In the genomic region with DNA sequence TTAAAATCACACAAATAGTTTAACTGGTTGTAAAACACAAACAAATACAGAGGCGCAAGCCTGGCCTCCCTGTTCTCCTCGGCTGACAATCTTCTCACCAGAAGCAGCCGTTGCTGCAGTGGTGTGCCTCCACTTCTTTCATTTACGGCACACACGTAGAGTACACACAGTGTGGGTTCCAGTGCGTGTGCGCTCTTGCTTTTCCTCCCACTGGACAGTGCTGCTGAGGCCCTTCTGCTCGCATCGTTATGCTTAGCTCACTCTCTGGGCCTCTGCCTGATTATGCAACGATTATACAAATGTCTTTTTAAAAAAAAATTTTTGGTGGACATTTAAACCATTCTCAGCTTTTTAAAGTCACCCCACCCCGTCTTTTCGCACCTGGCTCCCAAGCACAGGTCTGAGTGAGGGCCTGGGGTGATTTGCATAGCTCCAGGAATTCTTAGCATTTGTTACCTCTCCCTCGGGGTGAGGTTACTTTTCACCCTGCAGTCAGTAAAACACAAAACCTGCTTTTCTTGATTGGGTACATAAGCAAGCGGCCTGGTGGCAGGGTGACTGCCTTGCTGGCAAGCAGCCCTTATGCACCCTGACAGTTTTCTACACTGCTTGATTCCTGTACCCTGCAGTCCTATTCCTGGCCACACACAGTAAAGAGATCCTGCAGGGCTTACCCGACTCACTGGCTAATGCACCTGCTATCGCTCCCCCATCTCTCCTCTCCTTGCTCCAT, we compare ENCODE assay signal across 9 mouse cellular contexts. TPM values are rescaled to one million over a fixed set of nuclear protein-coding genes. Genes with fewer than 3 reads are reported as not detected.
DNase-seq lines count a peak whose midpoint lies in the region.
"Had no signal": no experiment of that assay in that cellular context is flagged by ENCODE, and none has a peak within 500 bp of the region (broad histone marks: within the 10 kb centered on the region; RNA-seq: fewer than 3 reads in every experiment).

No protein-coding gene starts in this region.

- DNase-seq in embryo, embryonic 10 days (ENCODE audit: low spot score), result peak; percentile 19
- DNase-seq in embryo, embryonic 11 days, result no peak
- DNase-seq in urinary bladder, postnatal 14 days (ENCODE audit: low spot score), result peak; percentile 66
- no peak for DNase-seq in urinary bladder, postnatal 4 days (ENCODE audit: low spot score in 2 of 2)
- peak; percentile 66 for DNase-seq in kidney, postnatal 10 days
- peak; percentile 38 to 64 for DNase-seq in urinary bladder, postnatal 36 days (ENCODE audit: low spot score in 2 of 2)
- DNase-seq in adrenal gland, adult 8-10 months, result no peak
- DNase-seq in thymus, postnatal 25 days, result no peak

RNA-seq across cellular contexts. Expression of a gene that starts 54.2 kb away (rescaled TPM):
- total RNA-seq in adrenal gland, adult 8-10 months (2022), result 10 to 100 TPM in 1 of 4 experiments, 1 to 10 TPM in 3; 6.6 to 10.2 (median 8.9) TPM

RNA-seq across cellular contexts. Expression of a gene that starts 55.0 kb away (rescaled TPM):
- not detected for total RNA-seq in adrenal gland, adult 8-10 months (2022)
- total RNA-seq: left cerebral cortex, postnatal 14 days had no signal

RNA-seq across cellular contexts. Expression of a gene that starts 58.5 kb away (rescaled TPM):
- total RNA-seq in adrenal gland, adult 8-10 months (2022), result 10 to 100 TPM; 17.8 to 24.3 (median 19.9) TPM

Comparison
In these comparisons a context has a peak if more than half of its experiments do, and no peak if none do; other contexts are left out.
1. DNase-seq: peak in embryo, embryonic 10 days (single experiment), urinary bladder, postnatal 14 days (single experiment), kidney, postnatal 10 days (single experiment) and urinary bladder, postnatal 36 days (2 of 2); none in embryo, embryonic 11 days (single experiment), urinary bladder, postnatal 4 days (0 of 2), adrenal gland, adult 8-10 months (single experiment) and thymus, postnatal 25 days (single experiment).